Mouse (Mus musculus) E14TG2a.4 (cell line): ENCODE measurements at regions not wholly inside any gene's neighbourhood (a gene's known extent, or its start where the extent isn't known, plus 50 kb on each side); places are given as distances from the start of the nearest gene placed in this dataset.

Experiments
- H3K27me3 ChIP-seq: 2 replicates; pipeline ENCODE4 v1.6.1; 2014; ENCODE audit warnings: low read length, control low read depth; ENCODE audit not compliant: insufficient read depth
- H3K36me3 ChIP-seq: 2 replicates; pipeline ENCODE4 v1.6.1; 2014; ENCODE audit warnings: low read length, control low read depth; ENCODE audit not compliant: insufficient read depth
- H3K4me1 ChIP-seq: replicated peaks from 2 replicates; pipeline ENCODE4 v1.6.1; 2014; ENCODE audit warnings: low read depth, low read length, control low read depth
- H3K4me3 ChIP-seq: replicated peaks from 2 replicates; pipeline ENCODE4 v1.5.1; 2014; ENCODE audit warnings: mild to moderate bottlenecking, low read length
- H3K9me3 ChIP-seq: 2 replicates; pipeline ENCODE4 v1.6.1; 2014; ENCODE audit warnings: low read length, control low read depth
- CTCF ChIP-seq: conservative IDR thresholded peaks from 2 replicates; pipeline ENCODE4 v1.5.1; 2014; ENCODE audit warnings: low read length
- NANOG ChIP-seq: IDR thresholded peaks from 2 replicates; pipeline ENCODE4 v1.6.1; 2014; ENCODE audit warnings: borderline replicate concordance, low read length, mixed read lengths
- POU5F1 ChIP-seq: IDR thresholded peaks from 2 replicates; pipeline ENCODE4 v1.6.1; 2014; ENCODE audit warnings: low read length, borderline replicate concordance

- peaks cover 11% of the 10 kb centered on the region for H3K9me3 ChIP-seq
- H3K4me1 ChIP-seq = peaks cover 24% of the 10 kb centered on the region
- TF ChIP-seq CTCF (no peak), POU5F1 (no peak), NANOG (peak; percentile 88)
- H3K4me3 ChIP-seq = no peak overlapping the region
- H3K27me3 ChIP-seq = peaks cover 58% of the 10 kb centered on the region
- no peaks in the 10 kb centered on the region for H3K36me3 ChIP-seq
Observed at GRCm38 (mm10) chr5:128550736-128551135, 49.9 kb upstream of the Fzd10 start.

DNA sequence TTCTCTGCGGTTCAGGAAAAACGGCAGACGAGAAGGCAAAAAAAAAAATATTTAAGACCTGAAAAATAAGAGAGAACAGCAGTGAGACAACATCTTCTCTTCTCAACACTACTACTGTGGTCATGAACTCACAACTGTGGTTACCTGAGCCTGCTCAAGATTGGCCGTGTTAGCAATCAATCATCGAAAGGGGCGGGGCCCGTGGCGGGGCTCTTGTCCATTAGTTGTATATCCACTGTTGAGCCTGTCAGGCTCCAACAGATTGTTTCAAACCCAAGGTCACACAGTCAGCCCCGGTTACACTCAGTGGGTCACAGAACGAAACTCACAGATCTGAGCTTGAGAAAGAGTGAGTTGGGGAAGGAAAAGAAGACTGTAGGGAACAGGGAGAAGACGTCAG lies 50.8 kb upstream of the Fzd10 start:
- H3K36me3 ChIP-seq = no peaks in the 10 kb centered on the region
- peaks cover 11% of the 10 kb centered on the region for H3K9me3 ChIP-seq
- TF ChIP-seq NANOG (no peak), CTCF (no peak), POU5F1 (no peak)
- H3K4me1 ChIP-seq = peaks cover 24% of the 10 kb centered on the region
- H3K4me3 ChIP-seq = no peak overlapping the region
- H3K27me3 ChIP-seq = peaks cover 57% of the 10 kb centered on the region

DNA sequence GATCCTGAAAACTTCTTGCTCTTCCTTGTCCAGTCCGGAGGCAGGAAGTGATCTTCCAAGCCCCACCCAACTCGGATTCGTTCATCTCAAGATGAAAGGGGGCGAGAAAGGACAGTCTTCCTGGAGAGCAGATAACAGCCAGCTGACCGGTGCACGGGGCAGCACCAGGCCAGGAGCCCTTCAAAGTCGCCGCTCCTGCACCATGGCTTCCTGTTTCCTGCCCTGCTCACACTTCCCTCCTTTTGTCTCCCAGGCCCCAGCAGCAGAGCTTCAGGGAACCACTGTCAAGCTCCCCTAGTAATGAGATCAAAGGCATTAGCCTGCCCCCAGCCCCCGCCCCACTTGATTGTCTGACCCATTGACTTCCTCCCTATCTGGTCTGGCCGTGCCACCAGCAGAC lies 58.6 kb upstream of the Fzd10 start:
- Histone ChIP-seq H3K9me3 (no peaks in the 10 kb centered on the region), H3K36me3 (no peaks in the 10 kb centered on the region), H3K4me1 (peaks cover 15% of the 10 kb centered on the region), H3K4me3 (0 out of 2 replicates have a peak overlapping the region, but pooled peaks have one; percentile 13), H3K27me3 (peaks cover 45% of the 10 kb centered on the region)
- TF ChIP-seq NANOG (no peak), POU5F1 (no peak), CTCF (no peak)

GRCm38 (mm10) chr5:128538646-128539045 lies 62.0 kb upstream of the Fzd10 start:
- TF ChIP-seq NANOG (no peak), POU5F1 (no peak), CTCF (no peak)
- Histone ChIP-seq H3K9me3 (no peaks in the 10 kb centered on the region), H3K27me3 (peaks cover 27% of the 10 kb centered on the region), H3K4me3 (no peak overlapping the region), H3K4me1 (peaks cover 21% of the 10 kb centered on the region), H3K36me3 (no peaks in the 10 kb centered on the region)

- TF ChIP-seq POU5F1 (no peak), CTCF (no peak), NANOG (no peak)
- Histone ChIP-seq H3K4me3 (peak overlapping the region; percentile 41; the same call in 1 of the 2 replicates), H3K27me3 (peaks cover 20% of the 10 kb centered on the region), H3K9me3 (no peaks in the 10 kb centered on the region), H3K4me1 (peaks cover 19% of the 10 kb centered on the region), H3K36me3 (no peaks in the 10 kb centered on the region)
Observed at GRCm38 (mm10) chr5:128537218-128537617, 63.4 kb upstream of the Fzd10 start.

DNA sequence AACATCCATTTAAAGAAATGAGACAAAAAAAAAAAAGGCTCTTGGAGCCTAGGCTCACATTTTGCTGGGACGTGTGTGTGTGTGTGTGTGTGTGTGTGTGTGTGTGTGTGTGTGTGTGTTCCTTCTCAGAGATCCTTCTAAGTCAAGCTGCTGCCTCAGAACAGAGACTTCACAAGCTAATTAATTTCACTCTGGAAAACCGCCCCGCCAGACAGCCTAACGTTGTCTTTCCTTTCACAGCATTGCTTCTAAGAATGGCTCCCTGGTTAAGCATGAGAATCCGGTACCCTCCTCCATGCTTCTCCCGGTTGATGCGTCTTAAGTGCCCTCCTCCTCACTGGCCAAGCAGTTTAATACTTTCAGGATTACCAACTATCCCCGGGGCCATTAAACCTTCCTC lies 64.3 kb upstream of the Fzd10 start:
- Histone ChIP-seq H3K4me3 (peak overlapping the region; percentile 41), H3K27me3 (peaks cover 14% of the 10 kb centered on the region), H3K4me1 (peaks cover 11% of the 10 kb centered on the region), H3K36me3 (no peaks in the 10 kb centered on the region), H3K9me3 (peaks cover 3% of the 10 kb centered on the region)
- no peak for TF ChIP-seq POU5F1

DNA sequence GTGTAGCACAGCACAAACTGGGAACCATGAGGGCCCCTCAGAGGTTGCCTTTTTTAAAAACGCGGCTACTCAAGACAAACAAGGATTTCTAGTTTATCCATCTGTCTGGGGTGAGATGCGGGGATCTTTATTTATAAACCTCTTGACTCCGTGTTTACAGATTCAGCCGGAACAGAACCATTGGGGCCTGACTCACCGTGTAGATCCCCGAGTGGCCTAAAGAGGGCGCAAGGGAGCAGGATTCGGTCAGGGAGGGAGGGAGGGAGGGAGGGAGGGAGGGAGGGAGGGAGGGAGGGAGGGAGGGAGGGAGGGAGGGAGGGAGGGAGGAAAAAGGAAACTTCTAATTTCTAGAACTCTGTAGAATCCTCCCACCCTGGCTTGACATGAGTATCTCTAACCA lies 73.4 kb upstream of the Fzd10 start:
- no peak overlapping the region for H3K4me3 ChIP-seq
- no peaks in the 10 kb centered on the region for H3K36me3 ChIP-seq
- H3K4me1 ChIP-seq = peaks cover 27% of the 10 kb centered on the region
- TF ChIP-seq CTCF (peak; percentile 30), POU5F1 (no peak)
- peaks cover 8% of the 10 kb centered on the region for H3K9me3 ChIP-seq
- peaks cover 9% of the 10 kb centered on the region for H3K27me3 ChIP-seq

DNA sequence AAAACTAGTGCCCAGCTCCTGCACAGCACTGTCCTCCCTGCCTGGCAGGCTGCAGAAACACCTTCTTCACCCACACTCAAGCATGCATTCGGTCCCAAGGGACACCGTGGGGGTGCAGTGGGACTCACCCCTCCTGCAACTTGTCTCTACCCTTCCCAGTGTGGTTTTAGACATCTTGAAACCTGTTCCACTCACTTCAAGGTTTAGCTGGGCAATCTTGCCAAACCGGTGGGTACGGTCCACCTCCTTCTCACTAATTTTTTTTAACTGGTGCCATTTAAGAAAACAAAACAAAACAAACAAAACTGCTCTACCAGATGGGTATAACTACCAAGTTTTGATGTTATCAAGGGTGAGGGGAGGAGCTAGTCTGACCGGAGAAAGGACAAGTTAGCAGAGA lies 74.2 kb upstream of the Fzd10 start:
- no peaks in the 10 kb centered on the region for H3K36me3 ChIP-seq
- TF ChIP-seq POU5F1 = no peak
- no peak for TF ChIP-seq CTCF
- no peak for TF ChIP-seq NANOG
- H3K4me1 ChIP-seq = peaks cover 27% of the 10 kb centered on the region
- H3K9me3 ChIP-seq = peaks cover 5% of the 10 kb centered on the region
- H3K27me3 ChIP-seq = peaks cover 9% of the 10 kb centered on the region
- H3K4me3 ChIP-seq = no peak overlapping the region

GRCm38 (mm10) chr5:128524377-128525280 lies 76.0 kb upstream of the Fzd10 start:
- H3K9me3 ChIP-seq = no peaks in the 10 kb centered on the region
- 0 out of 2 replicates have a peak overlapping the region, but pooled peaks have one; percentile 26 for H3K4me3 ChIP-seq
- peaks cover 27% of the 10 kb centered on the region for H3K4me1 ChIP-seq
- TF ChIP-seq POU5F1 (no peak), CTCF (no peak), NANOG (no peak)
- peaks cover 16% of the 10 kb centered on the region for H3K27me3 ChIP-seq
- H3K36me3 ChIP-seq = no peaks in the 10 kb centered on the region
